Mouse (Mus musculus) G1E (cell line): ENCODE measurements at regions not wholly inside any gene's neighbourhood (a gene's known extent, or its start where the extent isn't known, plus 50 kb on each side); places are given as distances from the start of the nearest gene placed in this dataset.

Experiments
- ATAC-seq: 2 replicates; pipeline ENCODE4 v1.8.0; 2016; ENCODE audit warnings: mild to moderate bottlenecking; ENCODE audit not compliant: insufficient number of reproducible peaks, poor library complexity, low FRiP score, severe bottlenecking; ENCODE audit errors: extremely low read depth
- DNase-seq: peaks from one replicate; pipeline ENCODE4 v3.0.0; 2012; ENCODE audit warnings: low spot score
- H3K27me3 ChIP-seq: 2 replicates; pipeline ENCODE4 v1.6.1; 2012; ENCODE audit warnings: mild to moderate bottlenecking, low read length, inconsistent platforms; ENCODE audit not compliant: insufficient read depth
- H3K36me3 ChIP-seq: replicated peaks from 2 replicates; pipeline ENCODE3; 2012; ENCODE audit warnings: mild to moderate bottlenecking, inconsistent platforms
- H3K4me1 ChIP-seq: 2 replicates; pipeline ENCODE4 v1.6.1; 2012; ENCODE audit warnings: low read depth, low read length, inconsistent platforms, mixed read lengths; ENCODE audit not compliant: insufficient read depth
- H3K4me3 ChIP-seq: 2 replicates; pipeline ENCODE4 v1.5.1; 2012; ENCODE audit warnings: low read depth, mild to moderate bottlenecking, inconsistent platforms, low read length, moderate library complexity, mixed read lengths
- H3K9me3 ChIP-seq: replicated peaks from 2 replicates; pipeline ENCODE4 v1.6.1; 2012; ENCODE audit warnings: inconsistent platforms
- CTCF ChIP-seq: IDR thresholded peaks from 2 replicates; pipeline ENCODE4 v1.5.1; 2012; ENCODE audit warnings: low read depth, low read length, inconsistent platforms, mixed read lengths
- GATA1 ChIP-seq: IDR thresholded peaks from 2 replicates; pipeline ENCODE4 v1.6.1; 2012; ENCODE audit warnings: borderline replicate concordance, low read length, inconsistent platforms, mixed read lengths
- GATA2 ChIP-seq: IDR thresholded peaks from 2 replicates; pipeline ENCODE4 v1.6.1; 2012; ENCODE audit warnings: low read depth, low read length, inconsistent platforms, borderline replicate concordance
- POLR2AphosphoS5 ChIP-seq: IDR thresholded peaks from 2 replicates; pipeline ENCODE4 v1.6.1; 2012; ENCODE audit warnings: low read depth, low read length, inconsistent platforms; ENCODE audit not compliant: insufficient replicate concordance
- TAL1 ChIP-seq: conservative IDR thresholded peaks from 2 replicates; pipeline ENCODE4 v1.6.1; 2012; ENCODE audit warnings: low read depth, low read length, inconsistent platforms, mixed read lengths

- TF ChIP-seq CTCF (no peak), TAL1 (no peak), GATA2 (no peak)
- Histone ChIP-seq H3K4me3 (no peak overlapping the region), H3K27me3 (no peaks in the 10 kb centered on the region), H3K36me3 (no peaks in the 10 kb centered on the region), H3K9me3 (peaks cover 23% of the 10 kb centered on the region), H3K4me1 (no peaks in the 10 kb centered on the region)
- DNase-seq, result no peak
- ATAC-seq, result no peak
These were observed 82.0 kb upstream of the Slc38a2 start for GRCm38 (mm10) chr15:96781560-96781959.

GRCm38 (mm10) chr15:96780606-96781005 is 81.1 kb upstream of the Slc38a2 start:
- Histone ChIP-seq H3K4me3 (no peak overlapping the region), H3K4me1 (no peaks in the 10 kb centered on the region), H3K9me3 (peaks cover 23% of the 10 kb centered on the region), H3K36me3 (no peaks in the 10 kb centered on the region), H3K27me3 (no peaks in the 10 kb centered on the region)
- no peak for TF ChIP-seq TAL1
- no peak for TF ChIP-seq CTCF
- no peak for TF ChIP-seq GATA2
- no peak for TF ChIP-seq GATA1
- TF ChIP-seq POLR2AphosphoS5, result no peak
- DNase-seq (no peak), ATAC-seq (no peak)

DNA sequence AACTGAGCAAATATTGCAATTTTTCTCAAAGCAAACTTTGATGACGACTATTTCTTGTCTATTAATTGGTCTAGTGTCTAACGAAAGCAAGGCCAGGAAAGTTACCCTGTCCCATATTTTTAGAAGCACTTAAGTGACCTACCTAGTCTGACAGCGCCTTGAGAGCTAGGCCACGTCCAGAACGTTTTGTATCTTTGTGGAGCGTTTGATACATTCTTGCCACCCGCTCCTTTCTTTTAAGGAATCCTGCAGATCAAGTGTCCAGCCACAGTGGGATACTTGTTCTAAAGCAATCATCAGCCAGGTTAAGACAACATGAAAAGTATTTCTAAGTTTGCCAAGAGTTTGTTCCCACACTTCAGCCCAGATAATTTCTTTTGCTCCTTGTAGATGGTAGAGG is 79.8 kb upstream of the Slc38a2 start:
- Histone ChIP-seq H3K4me3 (no peak overlapping the region), H3K4me1 (no peaks in the 10 kb centered on the region), H3K9me3 (peaks cover 27% of the 10 kb centered on the region), H3K36me3 (no peaks in the 10 kb centered on the region), H3K27me3 (no peaks in the 10 kb centered on the region)
- TF ChIP-seq GATA2, result no peak
- no peak for TF ChIP-seq CTCF
- TF ChIP-seq POLR2AphosphoS5, result no peak
- no peak for TF ChIP-seq TAL1
- no peak for TF ChIP-seq GATA1
- no peak for DNase-seq
- ATAC-seq, result no peak

GRCm38 (mm10) chr15:96778321-96778926 is 78.9 kb upstream of the Slc38a2 start:
- DNase-seq (no peak), ATAC-seq (no peak)
- TF ChIP-seq GATA2 (no peak), GATA1 (no peak), CTCF (no peak), TAL1 (no peak), POLR2AphosphoS5 (no peak)
- Histone ChIP-seq H3K27me3 (no peaks in the 10 kb centered on the region), H3K4me1 (no peaks in the 10 kb centered on the region), H3K36me3 (no peaks in the 10 kb centered on the region), H3K4me3 (no peak overlapping the region), H3K9me3 (peaks cover 27% of the 10 kb centered on the region)

- DNase-seq, result no peak
- H3K4me1 ChIP-seq, result no peaks in the 10 kb centered on the region
- H3K9me3 ChIP-seq, result peaks cover 37% of the 10 kb centered on the region
- TF ChIP-seq CTCF, result no peak
- TF ChIP-seq GATA1, result no peak
- TF ChIP-seq GATA2, result no peak
- no peak for TF ChIP-seq POLR2AphosphoS5
- TF ChIP-seq TAL1, result no peak
- H3K4me3 ChIP-seq, result no peak overlapping the region
- no peaks in the 10 kb centered on the region for H3K36me3 ChIP-seq
- no peaks in the 10 kb centered on the region for H3K27me3 ChIP-seq
- ATAC-seq, result no peak
These were observed 77.0 kb upstream of the Slc38a2 start for GRCm38 (mm10) chr15:96776476-96777075.

- DNase-seq (no peak), ATAC-seq (no peak)
These were observed 75.6 kb upstream of the Slc38a2 start for GRCm38 (mm10) chr15:96775129-96775528.

More at GRCm38 (mm10) chr15:96775129-96775528, 75.6 kb upstream of the Slc38a2 start:
- TF ChIP-seq GATA2, result no peak
- TF ChIP-seq TAL1, result no peak
- no peak for TF ChIP-seq POLR2AphosphoS5
- TF ChIP-seq GATA1, result no peak
- no peak for TF ChIP-seq CTCF
- Histone ChIP-seq H3K27me3 (no peaks in the 10 kb centered on the region), H3K4me1 (no peaks in the 10 kb centered on the region), H3K9me3 (peaks cover 43% of the 10 kb centered on the region), H3K4me3 (no peak overlapping the region), H3K36me3 (no peaks in the 10 kb centered on the region)
